Mouse (Mus musculus) neural tube, embryonic 11.5 days (tissue): ENCODE measurements at regions not wholly inside any gene's neighbourhood (a gene's known extent, or its start where the extent isn't known, plus 50 kb on each side); places are given as distances from the start of the nearest gene placed in this dataset.

ENCODE experiments used
- ATAC-seq: fragments of 200-750 bp; cut with Nextera tagmentation; 2 replicates; pipeline ENCODE4 v1.8.0; 2017; ENCODE audit warnings: moderate number of reproducible peaks, mild to moderate bottlenecking, moderate TSS enrichment, moderate library complexity; ENCODE audit not compliant: insufficient read depth, low FRiP score, low TSS enrichment
- DNase-seq: peaks from one replicate; pipeline ENCODE4 v3.0.0-alpha.2; 2015; ENCODE audit warnings: low spot score
- H3K27ac ChIP-seq: fragments of 300-500 bp; sonication (generic); 2 replicates; pipeline ENCODE4 v1.5.1; 2014; ENCODE audit warnings: low read depth, mild to moderate bottlenecking, low read length
- H3K27me3 ChIP-seq: fragments of 300-500 bp; sonication (generic); 2 replicates; pipeline ENCODE4 v1.6.1; 2014; ENCODE audit warnings: mild to moderate bottlenecking, low read length, mixed read lengths; ENCODE audit not compliant: control insufficient read depth, insufficient read depth
- H3K36me3 ChIP-seq: fragments of 300-500 bp; sonication (generic); 2 replicates; pipeline ENCODE4 v1.6.1; 2014; ENCODE audit warnings: mild to moderate bottlenecking, low read length, moderate library complexity, mixed read lengths; ENCODE audit not compliant: control insufficient read depth, insufficient read depth
- H3K4me1 ChIP-seq: fragments of 300-500 bp; sonication (generic); 2 replicates; pipeline ENCODE4 v1.6.1; 2014; ENCODE audit warnings: low read length, mixed read lengths; ENCODE audit not compliant: control insufficient read depth, insufficient read depth
- H3K4me2 ChIP-seq: fragments of 300-500 bp; sonication (generic); 2 replicates; pipeline ENCODE4 v1.6.1; 2014; ENCODE audit warnings: low read depth, mild to moderate bottlenecking, moderate library complexity
- H3K4me3 ChIP-seq: fragments of 300-500 bp; sonication (generic); 2 replicates; pipeline ENCODE4 v1.5.1; 2014; ENCODE audit warnings: low read depth, low read length
- H3K9ac ChIP-seq: fragments of 300-500 bp; sonication (generic); 2 replicates; pipeline ENCODE4 v1.6.1; 2014; ENCODE audit warnings: mild to moderate bottlenecking, low read length
- H3K9me3 ChIP-seq: fragments of 300-500 bp; sonication (generic); 2 replicates; pipeline ENCODE4 v1.6.1; 2016; ENCODE audit warnings: low read length; ENCODE audit not compliant: control insufficient read depth
- WGBS: fragments of 180-500 bp; shearing (Covaris S2); extraction: QIAGEN DNeasy Blood & Tissue Kit; methylation state at CpG from one replicate; pipeline ENCODE4 v1.1.7; 2014; 5-methylcytosine and 5-hydroxymethylcytosine counted together

GRCm38 (mm10) chr12:12484921-12485680 lies 223.2 kb downstream of the Fam49a start:
- no peaks in the 10 kb centered on the region for H3K27me3 ChIP-seq
- no peak overlapping the region for H3K27ac ChIP-seq
- ATAC-seq (no peak), DNase-seq (no peak)
- H3K36me3 ChIP-seq: no peaks in the 10 kb centered on the region
- H3K9ac ChIP-seq: no peak overlapping the region
- 67% methylated on average over 9 of the region's 9 CpGs for WGBS
- H3K4me1 ChIP-seq: no peaks in the 10 kb centered on the region
- no peak overlapping the region for H3K4me2 ChIP-seq
- H3K4me3 ChIP-seq: no peak overlapping the region
- no peaks in the 10 kb centered on the region for H3K9me3 ChIP-seq

GRCm38 (mm10) chr12:12480451-12480850 lies 218.5 kb downstream of the Fam49a start:
- H3K9ac ChIP-seq: no peak overlapping the region
- ATAC-seq (no peak), DNase-seq (no peak)
- H3K27ac ChIP-seq: no peak overlapping the region
- H3K4me1 ChIP-seq: no peaks in the 10 kb centered on the region
- H3K4me3 ChIP-seq: no peak overlapping the region
- H3K9me3 ChIP-seq: no peaks in the 10 kb centered on the region
- 83% methylated on average over 2 of the region's 2 CpGs for WGBS
- H3K36me3 ChIP-seq: no peaks in the 10 kb centered on the region
- H3K4me2 ChIP-seq: no peak overlapping the region
- H3K27me3 ChIP-seq: no peaks in the 10 kb centered on the region

- DNase-seq: no peak
- Histone ChIP-seq H3K4me1 (no peaks in the 10 kb centered on the region), H3K27ac (no peak overlapping the region), H3K4me3 (no peak overlapping the region), H3K9ac (no peak overlapping the region), H3K27me3 (no peaks in the 10 kb centered on the region), H3K4me2 (no peak overlapping the region), H3K9me3 (no peaks in the 10 kb centered on the region), H3K36me3 (no peaks in the 10 kb centered on the region)
- WGBS: 72% methylated on average over 2 of the region's 2 CpGs
- ATAC-seq: no peak
Observed at GRCm38 (mm10) chr12:12452086-12452485, 190.1 kb downstream of the Fam49a start.

- Histone ChIP-seq H3K9ac (no peak overlapping the region), H3K4me3 (no peak overlapping the region), H3K27ac (no peak overlapping the region), H3K36me3 (no peaks in the 10 kb centered on the region), H3K9me3 (no peaks in the 10 kb centered on the region), H3K27me3 (no peaks in the 10 kb centered on the region), H3K4me1 (no peaks in the 10 kb centered on the region), H3K4me2 (no peak overlapping the region)
- 69% methylated on average over 2 of the region's 2 CpGs for WGBS
- ATAC-seq: no peak
- no peak for DNase-seq
Observed at GRCm38 (mm10) chr12:12446768-12447167, 184.8 kb downstream of the Fam49a start.

GRCm38 (mm10) chr12:12446281-12446680 lies 184.3 kb downstream of the Fam49a start:
- no peak overlapping the region for H3K4me2 ChIP-seq
- no peak for DNase-seq
- H3K9me3 ChIP-seq: no peaks in the 10 kb centered on the region
- H3K9ac ChIP-seq: no peak overlapping the region
- no peak for ATAC-seq
- no peaks in the 10 kb centered on the region for H3K4me1 ChIP-seq
- no peak overlapping the region for H3K27ac ChIP-seq
- WGBS: 93% methylated on average over 3 of the region's 3 CpGs
- no peaks in the 10 kb centered on the region for H3K36me3 ChIP-seq
- H3K4me3 ChIP-seq: no peak overlapping the region
- H3K27me3 ChIP-seq: no peaks in the 10 kb centered on the region

GRCm38 (mm10) chr12:12442872-12443271 lies 180.9 kb downstream of the Fam49a start:
- ATAC-seq (no peak), DNase-seq (no peak)
- Histone ChIP-seq H3K9me3 (no peaks in the 10 kb centered on the region), H3K9ac (no peak overlapping the region), H3K4me2 (no peak overlapping the region), H3K27ac (no peak overlapping the region), H3K27me3 (no peaks in the 10 kb centered on the region), H3K4me3 (no peak overlapping the region), H3K4me1 (no peaks in the 10 kb centered on the region), H3K36me3 (no peaks in the 10 kb centered on the region)
- 93% methylated on average over 4 of the region's 4 CpGs for WGBS

GRCm38 (mm10) chr12:12436379-12436778 lies 174.4 kb downstream of the Fam49a start:
- Histone ChIP-seq H3K9ac (no peak overlapping the region), H3K36me3 (no peaks in the 10 kb centered on the region), H3K4me1 (no peaks in the 10 kb centered on the region), H3K4me3 (no peak overlapping the region), H3K27ac (no peak overlapping the region), H3K9me3 (no peaks in the 10 kb centered on the region), H3K27me3 (no peaks in the 10 kb centered on the region), H3K4me2 (no peak overlapping the region)
- ATAC-seq (no peak), DNase-seq (no peak)
- WGBS: 100% methylated on average over 1 of the region's 1 CpGs

GRCm38 (mm10) chr12:12432597-12432996 lies 170.7 kb downstream of the Fam49a start:
- Histone ChIP-seq H3K9ac (no peak overlapping the region), H3K4me2 (no peak overlapping the region), H3K27ac (no peak overlapping the region), H3K4me3 (no peak overlapping the region), H3K36me3 (no peaks in the 10 kb centered on the region), H3K9me3 (no peaks in the 10 kb centered on the region), H3K4me1 (no peaks in the 10 kb centered on the region), H3K27me3 (no peaks in the 10 kb centered on the region)
- no peak for ATAC-seq
- 84% methylated on average over 1 of the region's 1 CpGs for WGBS
- DNase-seq: no peak
